Mouse (Mus musculus) olfactory bulb, adult 2 months (tissue): ENCODE results near the gene Aldh3b1.

Experiments
- CTCF ChIP-seq: fragments of 200-500 bp; IDR thresholded peaks from 2 replicates; pipeline ENCODE4 v1.5.1; 2012; ENCODE audit warnings: low read depth, mild to moderate bottlenecking, low read length, moderate library complexity; ENCODE audit not compliant: insufficient read depth
- POLR2A ChIP-seq: fragments of 200-500 bp; IDR thresholded peaks from 2 replicates; pipeline ENCODE4 v1.6.1; 2012; ENCODE audit warnings: mild to moderate bottlenecking, low read depth, low read length, moderate library complexity; ENCODE audit not compliant: insufficient read depth

DNA sequence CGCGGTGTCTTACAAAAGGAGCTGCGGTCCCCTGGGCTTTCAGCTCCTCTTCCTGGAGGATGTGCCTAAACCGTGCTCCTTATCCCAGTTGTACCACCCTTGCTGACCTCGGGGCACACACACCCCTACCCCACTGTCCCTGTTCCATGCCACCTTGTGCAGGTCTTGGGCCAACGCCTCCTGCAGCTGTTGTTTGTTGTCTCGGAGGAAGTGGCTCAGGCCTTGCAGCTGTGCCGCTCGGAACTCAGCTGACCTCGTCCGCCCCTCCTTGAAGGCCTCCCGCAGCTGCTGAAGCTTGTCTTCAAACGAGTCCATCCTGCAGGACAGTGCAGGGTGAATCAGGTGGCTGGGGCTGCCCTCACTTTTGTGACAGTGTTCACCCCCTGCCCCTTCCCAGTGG is 6.0 kb downstream of the Aldh3b1 start:
- no peak for TF ChIP-seq CTCF
- no peak for TF ChIP-seq POLR2A
